8 mouse cellular contexts compared by ENCODE assay signal in the genomic region with DNA sequence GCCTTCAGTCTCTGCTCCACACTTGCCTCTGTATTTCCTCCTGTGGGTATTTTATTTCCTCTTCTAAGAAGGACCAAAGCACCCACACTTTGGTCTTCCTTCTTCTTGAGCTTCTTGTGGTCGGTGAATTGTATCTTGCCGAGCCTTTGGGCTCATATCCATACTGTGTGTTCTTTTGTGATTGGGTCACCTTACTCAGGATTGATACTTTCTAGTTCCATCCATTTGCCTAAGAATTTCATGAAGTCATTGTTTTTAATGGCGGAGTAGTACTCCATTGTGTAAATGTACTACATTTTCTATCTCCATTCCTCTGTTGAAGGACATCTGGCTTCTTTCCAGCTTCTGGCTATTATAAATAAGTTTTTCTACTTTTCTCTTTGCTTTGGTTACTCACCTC. TPM values are rescaled to one million over a fixed set of nuclear protein-coding genes. Genes with fewer than 3 reads are reported as not detected.
DNase-seq lines count a peak whose midpoint lies in the region; ATAC-seq lines count a peak whose summit lies in the region.

No protein-coding gene starts in this region.

- no peak overlapping the region for H3K9ac ChIP-seq in lung, embryonic 15.5 days
- no peak overlapping the region for H3K9ac ChIP-seq in forebrain, embryonic 12.5 days
- H3K9ac ChIP-seq in neural tube, embryonic 14.5 days (replicated peaks; ENCODE audit: low read depth, low read length) = no peak overlapping the region

- H3K4me2 ChIP-seq in lung, embryonic 15.5 days = peak overlapping the region; percentile 77
- peak overlapping the region; percentile 73 for H3K4me2 ChIP-seq in forebrain, embryonic 12.5 days
- peak overlapping the region; percentile 53 for H3K4me2 ChIP-seq in neural tube, embryonic 14.5 days (ENCODE audit: low read depth, low read length)

- 19% methylated on average over 3 of the region's 3 CpGs for WGBS in lung, embryonic 15.5 days
- 25% methylated on average over 3 of the region's 3 CpGs for WGBS in forebrain, embryonic 12.5 days
- WGBS in large intestine, adult 2 months = under 1% methylated on average over 3 of the region's 3 CpGs
- 21% methylated on average over 3 of the region's 3 CpGs for WGBS in neural tube, embryonic 14.5 days

- no peaks in the 10 kb centered on the region for H3K36me3 ChIP-seq in lung, embryonic 15.5 days
- H3K36me3 ChIP-seq in forebrain, embryonic 12.5 days (replicated peaks) = no peaks in the 10 kb centered on the region
- no peaks in the 10 kb centered on the region for H3K36me3 ChIP-seq in neural tube, embryonic 14.5 days (ENCODE audit: control insufficient read depth, insufficient read depth, low read length)

- H3K27me3 ChIP-seq in lung, embryonic 15.5 days = no peaks in the 10 kb centered on the region
- H3K27me3 ChIP-seq in forebrain, embryonic 12.5 days = no peaks in the 10 kb centered on the region
- H3K27me3 ChIP-seq in neural tube, embryonic 14.5 days (ENCODE audit: control insufficient read depth, insufficient read depth, low read length) = no peaks in the 10 kb centered on the region

- no peak for DNase-seq in lung, postnatal 25 days (ENCODE audit: low spot score)
- DNase-seq in large intestine, adult 2 months (ENCODE audit: low read depth, low spot score) = peak; percentile 16
- DNase-seq in adrenal gland, postnatal 10 days = no peak
- DNase-seq in urinary bladder, postnatal 10 days (ENCODE audit: low spot score) = no peak
- no peak for DNase-seq in right cerebral cortex, postnatal 36 days (ENCODE audit: low spot score in 2 of 2)

- peak overlapping the region; percentile 37 for H3K27ac ChIP-seq in lung, embryonic 15.5 days
- no peak overlapping the region for H3K27ac ChIP-seq in forebrain, embryonic 12.5 days
- H3K27ac ChIP-seq in neural tube, embryonic 14.5 days (ENCODE audit: low read depth, low read length) = no peak overlapping the region

- peak overlapping the region; percentile 63 for H3K4me3 ChIP-seq in lung, embryonic 15.5 days
- peak overlapping the region; percentile 57 for H3K4me3 ChIP-seq in forebrain, embryonic 12.5 days (replicated peaks)
- H3K4me3 ChIP-seq in neural tube, embryonic 14.5 days (ENCODE audit: low read depth, low read length) = peak overlapping the region; percentile 47

- H3K9me3 ChIP-seq in lung, embryonic 15.5 days = no peaks in the 10 kb centered on the region
- no peaks in the 10 kb centered on the region for H3K9me3 ChIP-seq in forebrain, embryonic 12.5 days
- no peaks in the 10 kb centered on the region for H3K9me3 ChIP-seq in neural tube, embryonic 14.5 days (ENCODE audit: control insufficient read depth, low read length)

- no peak; the same call in 1 of the 2 replicates for ATAC-seq in lung, embryonic 15.5 days (ENCODE audit: borderline replicate concordance, extremely low read depth, low FRiP score, low TSS enrichment)
- ATAC-seq in forebrain, embryonic 12.5 days (ENCODE audit: low FRiP score) = peak; percentile 45; the same call in 1 of the 2 replicates
- ATAC-seq in neural tube, embryonic 14.5 days (ENCODE audit: low read depth) = peak; percentile 20

- H3K4me1 ChIP-seq in lung, embryonic 15.5 days = peaks cover 12% of the 10 kb centered on the region
- H3K4me1 ChIP-seq in forebrain, embryonic 12.5 days = peaks cover 8% of the 10 kb centered on the region
- 0 out of 2 replicates have a peak, but pooled peaks cover 6% of the 10 kb centered on the region for H3K4me1 ChIP-seq in neural tube, embryonic 14.5 days (ENCODE audit: control insufficient read depth, insufficient read depth, low read length)

RNA-seq across cellular contexts. Expression of gene Hibch, which starts 0.4 kb away (rescaled TPM):
- 18.1 and 19.5 TPM in 2 replicates for polyA plus RNA-seq in lung, embryonic 15.5 days (2015; fragmentation: Nextera tagmentation; extraction: Ambion mirVana)
- polyA plus RNA-seq in forebrain, embryonic 12.5 days (2016; fragmentation: Nextera tagmentation; extraction: Ambion mirVana) = 22.8 and 23.6 TPM in 2 replicates
- 10.1 and 18.0 TPM in 2 replicates for polyA plus RNA-seq in large intestine, adult 2 months (2012; rRNA removed)
- polyA plus RNA-seq in neural tube, embryonic 14.5 days (2014; fragmentation: Nextera tagmentation; extraction: Ambion mirVana) = 31.5 and 33.0 TPM in 2 replicates
- 100 to 1,000 TPM; 108 to 109 TPM for total RNA-seq in adrenal gland, postnatal 10 days (2021)

RNA-seq across cellular contexts. Expression of gene Inpp1, which starts 26.9 kb away (rescaled TPM):
- 15.6 and 16.1 TPM in 2 replicates for polyA plus RNA-seq in lung, embryonic 15.5 days (2015; fragmentation: Nextera tagmentation; extraction: Ambion mirVana)
- polyA plus RNA-seq in forebrain, embryonic 12.5 days (2016; fragmentation: Nextera tagmentation; extraction: Ambion mirVana) = 12.0 and 13.2 TPM in 2 replicates
- polyA plus RNA-seq in large intestine, adult 2 months (2012; rRNA removed) = 6.5 and 13.4 TPM in 2 replicates
- 34.0 and 35.2 TPM in 2 replicates for polyA plus RNA-seq in neural tube, embryonic 14.5 days (2014; fragmentation: Nextera tagmentation; extraction: Ambion mirVana)
- total RNA-seq in adrenal gland, postnatal 10 days (2021) = 10 to 100 TPM; 23.3 to 37.5 TPM
